Mouse (Mus musculus): ENCODE measurements around the gene Tcf12.

The Tcf12 gene

GRCm38 (mm10) chr9:72085017-72085416, 26.7 kb downstream of the Tcf12 start:
- DNase-seq: no peak

- DNase-seq: peak; percentile 9
Measured at GRCm38 (mm10) chr9:72084131-72084530, 27.5 kb downstream of the Tcf12 start.

- no peak for DNase-seq
Measured at GRCm38 (mm10) chr9:72076158-72076557, 35.5 kb downstream of the Tcf12 start.

GRCm38 (mm10) chr9:72066151-72066550, 45.5 kb downstream of the Tcf12 start:
- no peak for DNase-seq

GRCm38 (mm10) chr9:72053144-72053543, 58.5 kb downstream of the Tcf12 start:
- no peak for DNase-seq

GRCm38 (mm10) chr9:72040156-72040555, 71.5 kb downstream of the Tcf12 start:
- DNase-seq: no peak

GRCm38 (mm10) chr9:72039369-72039768, 72.3 kb downstream of the Tcf12 start:
- no peak for DNase-seq

GRCm38 (mm10) chr9:72037059-72037516, 74.6 kb downstream of the Tcf12 start:
- DNase-seq: no peak

GRCm38 (mm10) chr9:72036257-72036656, 75.4 kb downstream of the Tcf12 start:
- DNase-seq: no peak

GRCm38 (mm10) chr9:72033271-72033670, 78.4 kb downstream of the Tcf12 start:
- DNase-seq: no peak

GRCm38 (mm10) chr9:72030274-72030673, 81.4 kb downstream of the Tcf12 start:
- DNase-seq: no peak

GRCm38 (mm10) chr9:72029601-72030000, 82.1 kb downstream of the Tcf12 start:
- DNase-seq: no peak

- DNase-seq: no peak
Measured at GRCm38 (mm10) chr9:72023274-72023673, 88.4 kb downstream of the Tcf12 start.

GRCm38 (mm10) chr9:72021512-72021911, 90.2 kb downstream of the Tcf12 start:
- DNase-seq: peak; percentile 3

- no peak for DNase-seq
Measured at GRCm38 (mm10) chr9:72016021-72016420, 95.7 kb downstream of the Tcf12 start.

- no peak for DNase-seq
Measured at GRCm38 (mm10) chr9:72014585-72015381, 96.9 kb downstream of the Tcf12 start.

GRCm38 (mm10) chr9:72013541-72013940, 98.1 kb downstream of the Tcf12 start:
- DNase-seq: no peak

GRCm38 (mm10) chr9:72008634-72009033, 103.0 kb downstream of the Tcf12 start:
- DNase-seq: peak; percentile 6

- no peak for DNase-seq
Measured at GRCm38 (mm10) chr9:71991147-71991546, 120.5 kb downstream of the Tcf12 start.

GRCm38 (mm10) chr9:71990376-71990775, 121.3 kb downstream of the Tcf12 start:
- DNase-seq: no peak

- DNase-seq: no peak
Measured at GRCm38 (mm10) chr9:71989663-71990062, 122.0 kb downstream of the Tcf12 start.

GRCm38 (mm10) chr9:71986716-71987115, 125.0 kb downstream of the Tcf12 start:
- DNase-seq: no peak

GRCm38 (mm10) chr9:71982826-71983225, 128.8 kb downstream of the Tcf12 start:
- DNase-seq: no peak

GRCm38 (mm10) chr9:71981071-71981470, 130.6 kb downstream of the Tcf12 start:
- DNase-seq: no peak

GRCm38 (mm10) chr9:71980579-71980978, 131.1 kb downstream of the Tcf12 start:
- no peak for DNase-seq

Measured in lung, postnatal 10 days (tissue).